Mouse (Mus musculus): ENCODE data around the gene Slc43a2. TPM values are rescaled to one million over a fixed set of nuclear protein-coding genes. Genes with fewer than 3 reads are reported as not detected.

Slc43a2 gene
- polyA plus RNA-seq, 1 experiment from 2014 or later: 4.3 TPM

DNA sequence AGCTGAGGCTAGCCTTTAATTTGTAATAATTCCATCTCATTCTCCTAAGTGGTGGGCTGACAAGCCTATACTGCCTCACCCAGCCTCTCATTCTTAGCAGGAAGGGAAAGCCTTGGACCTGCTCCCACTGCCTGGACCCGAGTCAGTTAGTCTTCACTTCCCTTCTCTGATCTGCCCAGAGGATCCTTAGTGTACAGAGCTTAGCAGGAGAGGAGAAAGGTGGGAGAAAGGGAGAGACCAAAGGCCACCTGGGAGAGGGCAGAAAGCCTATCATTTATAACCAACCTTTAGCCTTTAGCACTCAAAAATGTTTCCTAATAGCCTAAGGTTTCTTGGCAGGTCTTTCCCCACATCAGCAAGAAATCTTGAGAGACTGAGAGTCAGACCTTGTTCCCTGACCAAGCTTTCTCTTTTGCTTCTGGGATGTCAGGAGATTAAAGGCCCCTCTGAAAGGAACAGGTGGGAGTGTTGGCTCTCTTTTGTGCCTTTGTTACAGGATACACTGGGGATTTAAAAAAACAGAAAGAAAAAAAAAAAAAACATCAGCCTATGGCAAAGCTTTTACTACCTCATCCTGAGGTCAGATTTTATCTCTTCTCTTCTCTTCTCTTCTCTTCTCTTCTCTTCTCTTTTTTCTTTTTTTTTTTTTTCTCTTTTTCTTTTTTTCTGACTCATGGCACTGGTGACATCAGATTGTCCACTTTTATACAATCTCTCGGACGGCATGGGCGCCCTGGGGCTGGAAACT is 3.0 kb downstream of the Slc43a2 start:
- Histone ChIP-seq H3K27me3 (ENCODE audit: control insufficient read depth, insufficient read depth, low read length) (no peaks in the 10 kb centered on the region), H3K9me3 (replicated peaks; ENCODE audit: control insufficient read depth, low read length) (no peaks in the 10 kb centered on the region), H3K36me3 (ENCODE audit: control insufficient read depth, insufficient read depth) (no peaks in the 10 kb centered on the region), H3K4me1 (ENCODE audit: control insufficient read depth, insufficient read depth, low read length) (peaks cover 37% of the 10 kb centered on the region), H3K4me2 (ENCODE audit: low read depth, low read length) (0 out of 2 replicates have a peak overlapping the region, but pooled peaks have one; percentile 20), H3K27ac (ENCODE audit: low read length) (peak overlapping the region; percentile 57), H3K9ac (ENCODE audit: low read length) (0 out of 2 replicates have a peak overlapping the region, but pooled peaks have one; percentile 16), H3K4me3 (ENCODE audit: low read length) (no peak overlapping the region)
- no peak for ATAC-seq (replicated peaks; ENCODE audit: extremely low read depth, insufficient read depth, low FRiP score)
- 44% methylated on average over 4 of the region's 4 CpGs for WGBS

DNA sequence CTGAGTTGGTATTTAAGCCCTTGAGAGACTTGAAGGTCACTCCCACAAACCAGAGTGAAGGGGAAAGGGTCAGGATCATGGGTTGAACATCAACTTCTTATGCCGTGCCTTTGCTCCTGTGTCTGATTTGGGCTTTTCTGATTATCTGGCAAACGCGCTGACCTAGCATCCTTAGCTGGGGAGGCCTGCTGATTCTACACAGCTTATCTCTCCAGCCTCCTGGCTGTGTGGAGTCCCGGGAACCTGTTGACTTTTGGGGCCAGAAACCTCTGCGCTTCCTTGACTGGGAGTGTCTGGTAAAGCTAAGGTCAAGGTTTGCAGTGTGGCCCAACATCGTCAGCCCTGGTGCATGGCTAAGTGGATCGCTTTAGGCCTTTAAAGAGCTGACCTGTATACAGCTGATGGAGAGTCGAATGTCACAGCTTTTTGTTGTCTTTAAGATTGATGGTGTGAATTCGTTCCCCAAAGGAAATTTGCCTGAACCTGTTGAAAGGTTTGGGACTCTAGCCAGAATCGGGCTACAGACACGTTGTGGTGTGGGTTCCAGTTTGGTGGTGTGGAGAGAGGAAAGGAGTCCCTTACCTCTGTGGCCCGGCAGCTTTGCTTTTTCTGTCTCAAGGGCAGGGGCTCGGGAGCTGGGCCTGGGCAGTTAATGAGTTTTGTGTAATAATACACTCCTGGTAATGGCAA is 3.8 kb downstream of the Slc43a2 start:
- peak overlapping the region; percentile 30; the same call in 1 of the 2 replicates for H3K27ac ChIP-seq (ENCODE audit: low read length)
- H3K9me3 ChIP-seq (replicated peaks; ENCODE audit: control insufficient read depth, low read length): no peaks in the 10 kb centered on the region
- H3K4me2 ChIP-seq (ENCODE audit: low read depth, low read length): 0 out of 2 replicates have a peak overlapping the region, but pooled peaks have one; percentile 20
- no peaks in the 10 kb centered on the region for H3K36me3 ChIP-seq (ENCODE audit: control insufficient read depth, insufficient read depth)
- no peak overlapping the region for H3K4me3 ChIP-seq (ENCODE audit: low read length)
- WGBS: 35% methylated on average over 13 of the region's 13 CpGs
- H3K27me3 ChIP-seq (ENCODE audit: control insufficient read depth, insufficient read depth, low read length): no peaks in the 10 kb centered on the region
- peaks cover 37% of the 10 kb centered on the region for H3K4me1 ChIP-seq (ENCODE audit: control insufficient read depth, insufficient read depth, low read length)
- ATAC-seq (replicated peaks; ENCODE audit: extremely low read depth, insufficient read depth, low FRiP score): no peak
- H3K9ac ChIP-seq (ENCODE audit: low read length): 0 out of 2 replicates have a peak overlapping the region, but pooled peaks have one; percentile 16

DNA sequence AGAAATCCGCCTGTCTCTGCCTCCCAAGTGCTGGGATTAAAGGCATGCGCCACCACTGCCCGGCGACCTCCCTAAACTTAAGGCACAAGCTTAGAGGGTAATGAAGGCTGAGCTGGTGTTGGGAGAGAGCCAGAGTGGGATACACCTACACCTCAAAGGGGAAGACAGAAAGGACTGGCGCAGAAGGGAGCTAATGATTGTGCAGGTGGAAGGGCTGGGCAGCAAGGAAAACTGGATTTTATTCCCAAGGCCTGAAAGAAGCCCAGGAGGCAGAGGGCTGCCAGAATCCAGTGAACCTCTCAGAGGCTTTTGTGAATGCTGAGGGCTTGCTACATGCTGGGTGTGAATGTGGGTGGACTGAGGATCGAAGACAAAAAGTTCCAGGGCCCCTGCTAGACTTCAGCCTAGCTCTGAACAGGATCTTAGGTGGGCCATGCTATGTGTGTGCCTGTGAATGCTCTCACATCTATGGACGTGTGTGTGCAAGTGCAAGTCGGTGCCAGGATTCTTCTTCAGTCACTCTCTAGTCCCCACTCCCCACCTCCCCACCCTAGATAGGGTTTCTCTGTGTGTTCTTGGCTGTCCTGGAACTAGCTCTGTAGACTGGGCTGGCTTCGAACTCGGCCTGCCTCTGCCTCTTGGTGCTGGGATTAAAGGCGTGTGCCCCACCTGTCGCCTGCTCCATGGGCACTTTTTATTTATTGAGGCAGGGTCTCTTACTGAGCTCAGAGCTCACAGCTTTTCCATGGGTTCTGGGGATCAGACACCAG is 4.9 kb downstream of the Slc43a2 start:
- H3K9me3 ChIP-seq (replicated peaks; ENCODE audit: control insufficient read depth, low read length): no peaks in the 10 kb centered on the region
- H3K4me2 ChIP-seq (ENCODE audit: low read depth, low read length): no peak overlapping the region
- no peaks in the 10 kb centered on the region for H3K36me3 ChIP-seq (ENCODE audit: control insufficient read depth, insufficient read depth)
- no peak overlapping the region for H3K4me3 ChIP-seq (ENCODE audit: low read length)
- no peak overlapping the region for H3K9ac ChIP-seq (ENCODE audit: low read length)
- H3K27ac ChIP-seq (ENCODE audit: low read length): no peak overlapping the region
- peaks cover 42% of the 10 kb centered on the region for H3K4me1 ChIP-seq (ENCODE audit: control insufficient read depth, insufficient read depth, low read length)
- no peak for ATAC-seq (replicated peaks; ENCODE audit: extremely low read depth, insufficient read depth, low FRiP score)
- H3K27me3 ChIP-seq (ENCODE audit: control insufficient read depth, insufficient read depth, low read length): no peaks in the 10 kb centered on the region
- WGBS: 88% methylated on average over 12 of the region's 12 CpGs

DNA sequence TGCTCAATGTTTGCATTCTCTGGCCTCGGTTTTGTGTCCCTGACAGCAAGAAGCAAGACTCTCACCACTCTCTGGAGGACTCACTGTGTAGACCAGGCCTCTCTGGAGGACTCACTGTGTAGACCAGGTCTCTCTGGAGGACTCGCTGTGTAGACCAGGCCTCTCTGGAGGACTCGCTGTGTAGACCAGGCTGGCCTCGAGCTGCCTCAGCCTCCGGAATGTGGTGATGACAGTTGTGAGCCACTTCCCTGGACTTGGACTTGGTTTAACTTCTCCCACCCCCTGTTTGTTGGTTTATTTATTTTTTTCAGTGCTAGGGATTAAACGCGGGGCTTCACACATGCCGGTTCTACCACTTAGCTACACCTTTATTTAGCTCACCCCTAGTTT is 5.5 kb downstream of the Slc43a2 start:
- ATAC-seq (replicated peaks; ENCODE audit: extremely low read depth, insufficient read depth, low FRiP score): no peak
- no peak overlapping the region for H3K27ac ChIP-seq (ENCODE audit: low read length)
- 73% methylated on average over 8 of the region's 8 CpGs for WGBS

DNA sequence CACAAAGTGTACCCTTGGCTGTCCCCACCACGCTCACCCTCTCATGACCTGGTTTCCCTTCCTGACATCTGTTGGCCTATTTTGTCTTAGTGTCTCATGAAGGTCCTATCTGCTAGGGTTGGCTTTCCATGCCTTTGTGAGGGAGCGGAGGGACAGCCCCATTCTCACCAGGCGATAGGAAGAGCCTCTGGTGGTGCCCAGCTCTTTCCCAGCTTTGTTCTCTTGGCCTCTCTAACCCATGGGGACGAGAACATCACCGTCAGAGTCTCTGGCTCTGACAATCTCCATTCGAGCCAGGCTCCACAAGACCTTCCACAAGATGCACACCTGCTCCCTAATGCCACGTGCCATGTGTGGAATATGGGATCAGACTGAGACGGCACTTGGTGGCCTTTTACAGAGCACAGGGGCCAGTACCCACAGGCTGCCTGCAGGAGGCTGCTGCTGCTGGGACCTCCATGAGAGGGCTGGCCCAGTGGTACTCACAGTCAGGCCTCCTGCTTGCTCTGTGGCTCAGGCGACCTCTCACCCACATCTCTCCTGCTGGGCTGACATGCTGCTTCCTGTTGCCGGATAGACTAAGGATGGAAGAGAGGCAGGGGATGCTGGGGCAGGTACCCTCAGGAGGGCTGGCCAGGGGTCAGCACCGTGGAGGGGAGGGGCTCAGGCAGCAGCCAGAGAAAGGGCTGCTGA is 6.1 kb downstream of the Slc43a2 start:
- H3K36me3 ChIP-seq (ENCODE audit: control insufficient read depth, insufficient read depth): no peaks in the 10 kb centered on the region
- 0 out of 2 replicates have a peak, but pooled peaks have one; percentile 21 for ATAC-seq (replicated peaks; ENCODE audit: extremely low read depth, insufficient read depth, low FRiP score)
- no peak overlapping the region for H3K4me3 ChIP-seq (ENCODE audit: low read length)
- H3K4me2 ChIP-seq (ENCODE audit: low read depth, low read length): no peak overlapping the region
- WGBS: 55% methylated on average over 11 of the region's 11 CpGs
- H3K27me3 ChIP-seq (ENCODE audit: control insufficient read depth, insufficient read depth, low read length): no peaks in the 10 kb centered on the region
- H3K9me3 ChIP-seq (replicated peaks; ENCODE audit: control insufficient read depth, low read length): no peaks in the 10 kb centered on the region
- peak overlapping the region; percentile 73 for H3K27ac ChIP-seq (ENCODE audit: low read length)
- H3K4me1 ChIP-seq (ENCODE audit: control insufficient read depth, insufficient read depth, low read length): peaks cover 35% of the 10 kb centered on the region
- H3K9ac ChIP-seq (ENCODE audit: low read length): peak overlapping the region; percentile 54

More for the DNA sequence above, 5.5 kb downstream of the Slc43a2 start:
- Histone ChIP-seq H3K36me3 (ENCODE audit: control insufficient read depth, insufficient read depth) (no peaks in the 10 kb centered on the region), H3K9ac (ENCODE audit: low read length) (no peak overlapping the region), H3K9me3 (replicated peaks; ENCODE audit: control insufficient read depth, low read length) (no peaks in the 10 kb centered on the region), H3K4me3 (ENCODE audit: low read length) (no peak overlapping the region), H3K27me3 (ENCODE audit: control insufficient read depth, insufficient read depth, low read length) (no peaks in the 10 kb centered on the region), H3K4me2 (ENCODE audit: low read depth, low read length) (no peak overlapping the region), H3K4me1 (ENCODE audit: control insufficient read depth, insufficient read depth, low read length) (peaks cover 41% of the 10 kb centered on the region)

DNA sequence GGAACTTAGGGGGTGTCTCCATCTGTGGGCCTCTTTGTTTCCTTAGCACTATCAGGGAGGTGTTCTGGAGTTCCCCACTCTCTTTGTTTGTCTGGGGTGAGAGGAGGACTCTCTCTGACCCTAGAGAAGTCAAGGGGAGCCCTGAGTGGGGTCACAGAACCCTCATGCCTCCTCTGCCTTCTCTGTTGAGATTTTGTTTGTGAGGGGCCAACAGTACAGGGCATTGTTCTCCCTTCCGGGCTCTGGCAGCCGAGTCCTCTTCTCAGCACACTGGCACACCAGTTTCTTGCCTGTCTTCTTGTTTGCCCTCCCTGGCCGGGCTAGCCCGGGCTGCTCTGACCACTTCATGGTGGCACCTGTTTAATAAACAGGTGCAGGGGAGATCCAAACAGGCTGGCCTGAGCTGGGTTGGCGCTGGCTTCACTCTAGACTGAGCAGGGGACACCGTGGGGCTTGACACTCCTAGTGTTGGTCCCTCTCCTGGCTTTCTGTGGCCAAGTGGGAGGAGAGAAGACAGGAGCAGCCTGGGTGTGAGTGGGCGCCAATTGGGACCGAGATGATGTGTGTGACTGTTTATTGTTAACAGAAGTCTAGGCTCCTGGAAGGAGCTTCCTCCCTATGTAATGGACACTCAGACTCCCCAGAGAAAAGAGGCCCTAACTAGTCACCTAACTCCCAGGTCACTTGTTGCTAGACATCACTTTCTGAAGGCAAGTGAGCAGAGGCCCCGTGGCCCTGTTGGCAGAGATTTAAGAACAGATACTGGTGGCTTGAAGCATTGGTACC is 6.9 kb downstream of the Slc43a2 start:
- 62% methylated on average over 9 of the region's 9 CpGs for WGBS
- H3K9me3 ChIP-seq (replicated peaks; ENCODE audit: control insufficient read depth, low read length): no peaks in the 10 kb centered on the region
- H3K36me3 ChIP-seq (ENCODE audit: control insufficient read depth, insufficient read depth): no peaks in the 10 kb centered on the region
- H3K4me3 ChIP-seq (ENCODE audit: low read length): no peak overlapping the region
- no peaks in the 10 kb centered on the region for H3K27me3 ChIP-seq (ENCODE audit: control insufficient read depth, insufficient read depth, low read length)
- peak overlapping the region; percentile 73 for H3K27ac ChIP-seq (ENCODE audit: low read length)
- H3K4me1 ChIP-seq (ENCODE audit: control insufficient read depth, insufficient read depth, low read length): peaks cover 34% of the 10 kb centered on the region
- no peak overlapping the region for H3K4me2 ChIP-seq (ENCODE audit: low read depth, low read length)
- peak overlapping the region; percentile 54 for H3K9ac ChIP-seq (ENCODE audit: low read length)
- ATAC-seq (replicated peaks; ENCODE audit: extremely low read depth, insufficient read depth, low FRiP score): no peak

DNA sequence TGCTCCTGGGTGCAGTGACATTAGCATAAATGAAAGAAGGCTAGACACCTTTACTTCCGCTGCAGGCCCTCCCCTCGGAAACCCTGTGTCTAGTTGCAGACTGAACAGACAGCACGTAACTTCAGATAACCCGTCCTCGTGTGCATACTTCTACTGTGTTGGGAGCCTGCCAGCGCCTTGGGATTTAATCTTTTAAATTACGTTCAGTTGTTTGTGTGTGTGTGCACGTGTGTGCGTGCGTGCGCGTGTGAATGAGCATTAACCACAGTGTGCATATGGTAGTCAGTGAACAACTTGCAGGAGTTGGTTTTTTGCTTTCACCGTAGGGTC is 7.4 kb downstream of the Slc43a2 start:
- H3K27ac ChIP-seq (ENCODE audit: low read length): 0 out of 2 replicates have a peak overlapping the region, but pooled peaks have one; percentile 18
- no peaks in the 10 kb centered on the region for H3K27me3 ChIP-seq (ENCODE audit: control insufficient read depth, insufficient read depth, low read length)
- ATAC-seq (replicated peaks; ENCODE audit: extremely low read depth, insufficient read depth, low FRiP score): no peak
- no peaks in the 10 kb centered on the region for H3K9me3 ChIP-seq (replicated peaks; ENCODE audit: control insufficient read depth, low read length)
- H3K4me3 ChIP-seq (ENCODE audit: low read length): no peak overlapping the region
- H3K4me1 ChIP-seq (ENCODE audit: control insufficient read depth, insufficient read depth, low read length): peaks cover 34% of the 10 kb centered on the region
- no peaks in the 10 kb centered on the region for H3K36me3 ChIP-seq (ENCODE audit: control insufficient read depth, insufficient read depth)
- H3K4me2 ChIP-seq (ENCODE audit: low read depth, low read length): no peak overlapping the region
- 68% methylated on average over 13 of the region's 13 CpGs for WGBS
- H3K9ac ChIP-seq (ENCODE audit: low read length): no peak overlapping the region

DNA sequence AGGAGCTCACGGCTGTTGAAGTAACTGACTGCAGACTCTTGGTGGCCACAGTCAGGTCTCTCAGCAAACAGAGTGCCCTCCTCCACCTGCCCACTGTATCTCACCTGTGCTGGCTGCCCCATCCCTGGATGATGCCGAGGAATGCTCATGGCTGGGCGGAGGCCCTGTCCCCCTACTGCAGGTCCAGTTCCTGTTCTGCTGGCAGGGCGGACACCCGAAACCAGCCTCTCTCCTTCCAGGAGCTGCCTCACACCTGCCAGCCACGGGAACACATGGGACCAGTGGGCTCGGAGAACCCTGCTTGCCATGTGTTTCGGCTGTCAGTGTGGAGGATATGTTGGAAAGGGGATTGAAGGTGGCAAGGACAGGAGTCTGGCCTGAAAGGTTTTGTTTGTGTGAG is 8.7 kb downstream of the Slc43a2 start:
- 87% methylated on average over 8 of the region's 8 CpGs for WGBS
- peak overlapping the region; percentile 36; the same call in 1 of the 2 replicates for H3K27ac ChIP-seq (ENCODE audit: low read length)
- no peaks in the 10 kb centered on the region for H3K27me3 ChIP-seq (ENCODE audit: control insufficient read depth, insufficient read depth, low read length)
- H3K9ac ChIP-seq (ENCODE audit: low read length): no peak overlapping the region
- peaks cover 27% of the 10 kb centered on the region for H3K4me1 ChIP-seq (ENCODE audit: control insufficient read depth, insufficient read depth, low read length)
- no peak overlapping the region for H3K4me2 ChIP-seq (ENCODE audit: low read depth, low read length)
- no peaks in the 10 kb centered on the region for H3K9me3 ChIP-seq (replicated peaks; ENCODE audit: control insufficient read depth, low read length)
- H3K4me3 ChIP-seq (ENCODE audit: low read length): no peak overlapping the region
- H3K36me3 ChIP-seq (ENCODE audit: control insufficient read depth, insufficient read depth): no peaks in the 10 kb centered on the region
- no peak for ATAC-seq (replicated peaks; ENCODE audit: extremely low read depth, insufficient read depth, low FRiP score)
